Mouse (Mus musculus): ENCODE data around the gene Has1. TPM values are rescaled to one million over a fixed set of nuclear protein-coding genes. Genes with fewer than 3 reads are reported as not detected.

The Has1 gene
- total RNA-seq, 2 experiments from 2014 or later: 0.20 TPM; not detected in 1

DNA sequence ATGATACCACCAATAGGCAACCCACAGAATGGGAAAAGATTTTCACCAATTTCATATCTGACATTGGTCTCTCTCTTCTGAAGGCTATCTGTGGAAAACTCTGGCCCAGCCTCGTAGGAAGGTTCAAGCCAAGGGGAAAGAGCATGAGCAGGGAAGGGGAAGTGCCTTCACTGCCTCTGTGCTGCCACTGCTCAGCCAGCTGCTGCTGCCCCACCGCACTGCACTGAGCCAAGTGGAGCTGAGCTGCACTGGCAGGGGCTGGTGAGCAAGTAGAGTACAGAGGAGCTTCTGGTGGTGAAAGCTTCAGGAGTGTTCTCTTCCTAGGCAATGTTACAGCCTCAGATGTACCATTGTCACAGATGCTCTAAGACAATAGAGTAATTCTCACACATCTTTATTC is 59.5 kb downstream of the Has1 start:
- DNase-seq: no peak
- intact Hi-C loops (cut with DNase I): no loop called here

Small RNA genes lying within 50 kb of the gene (microRNA-seq; reads per million reads assigned to microRNA genes)
- gene Gm25927 (not detected), gene Mir125a (13,322 reads per million, percentile 96 among the genes with 10 or more reads in this experiment), gene Mir99b (8,070 reads per million, percentile 94 among the genes with 10 or more reads in this experiment), gene Mirlet7e (not detected)

Other genes starting within 250 kb of the Has1 start
- 10 to 100 TPM; 48.2 to 57.5 TPM for gene Lnpep, start 230.2 kb downstream of the Has1 start, total RNA-seq (2021)
- gene Vmn2r90, start 151.5 kb downstream of the Has1 start, total RNA-seq (2021): under 1 TPM in 1 of 2 experiments, not detected in 1; 0.12 TPM
- 10 to 100 TPM; 87.5 to 99.7 TPM for gene Spaca6, start 28.0 kb downstream of the Has1 start, total RNA-seq (2021)
- gene Fpr1, start 28.7 kb upstream of the Has1 start, total RNA-seq (2021): under 1 TPM; 0.26 to 0.28 TPM
- gene Fpr2, start 32.6 kb upstream of the Has1 start, total RNA-seq (2021): under 1 TPM in 1 of 2 experiments, not detected in 1; 0.40 TPM
- not detected for gene Fpr3, start 32.6 kb upstream of the Has1 start, total RNA-seq (2021)
- not detected for gene Fpr-rs4, start 166.5 kb upstream of the Has1 start, total RNA-seq (2021)
- gene Vmn2r124, start 194.2 kb upstream of the Has1 start, total RNA-seq (2021): under 1 TPM in 1 of 2 experiments, not detected in 1; 0.10 TPM
- gene Vmn2r91, start 229.8 kb upstream of the Has1 start, total RNA-seq (2021): not detected